Mouse (Mus musculus): ENCODE results near the gene Fgd6. TPM values are rescaled to one million over a fixed set of nuclear protein-coding genes. Genes with fewer than 3 reads are reported as not detected.

The Fgd6 gene
- polyA plus RNA-seq, 1 experiment from 2014 or later = 2.3 TPM

DNA sequence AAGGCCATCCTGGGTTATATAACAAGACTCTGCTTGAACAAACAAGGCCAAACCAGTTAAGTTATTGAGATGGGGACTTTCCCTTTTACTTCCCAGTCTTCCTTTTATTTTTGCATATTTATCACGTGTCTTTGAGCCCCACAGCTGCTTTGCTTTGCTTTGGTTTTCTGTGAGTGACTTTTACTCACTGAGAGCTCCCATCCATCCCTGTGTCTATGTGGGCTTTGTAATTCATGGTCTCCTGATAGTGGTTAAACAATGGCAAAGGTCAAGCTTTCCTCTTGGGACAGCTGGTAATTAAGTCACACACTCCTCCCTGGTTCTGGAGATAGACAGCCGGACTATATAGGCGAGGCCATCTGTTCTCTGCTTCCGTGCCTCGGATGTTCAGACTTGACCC is 57.7 kb downstream of the Fgd6 start:
- no peaks in the 10 kb centered on the region for H3K4me1 ChIP-seq (replicated peaks; ENCODE audit: insufficient read depth, low read length)
- DNase-seq (ENCODE audit: low spot score) (no peak), ATAC-seq (replicated peaks; ENCODE audit: low FRiP score, low read depth) (no peak)
- H3K9ac ChIP-seq (ENCODE audit: low read depth, low read length) = no peak overlapping the region
- no peak overlapping the region for H3K4me3 ChIP-seq (replicated peaks; ENCODE audit: low read depth, low read length)
- WGBS = 51% methylated on average over 5 of the region's 5 CpGs
- no peaks in the 10 kb centered on the region for H3K9me3 ChIP-seq (replicated peaks; ENCODE audit: low read length)
- H3K27me3 ChIP-seq (ENCODE audit: insufficient read depth, low read length) = no peaks in the 10 kb centered on the region
- H3K4me2 ChIP-seq (ENCODE audit: low read length) = no peak overlapping the region
- peaks cover 9% of the 10 kb centered on the region; the same call in 1 of the 2 replicates for H3K36me3 ChIP-seq (ENCODE audit: insufficient read depth, low read length)
- no peak for TF ChIP-seq CTCF (IDR thresholded peaks at IDR 0.05; ENCODE audit: low read depth)
- no peak overlapping the region for H3K27ac ChIP-seq

DNA sequence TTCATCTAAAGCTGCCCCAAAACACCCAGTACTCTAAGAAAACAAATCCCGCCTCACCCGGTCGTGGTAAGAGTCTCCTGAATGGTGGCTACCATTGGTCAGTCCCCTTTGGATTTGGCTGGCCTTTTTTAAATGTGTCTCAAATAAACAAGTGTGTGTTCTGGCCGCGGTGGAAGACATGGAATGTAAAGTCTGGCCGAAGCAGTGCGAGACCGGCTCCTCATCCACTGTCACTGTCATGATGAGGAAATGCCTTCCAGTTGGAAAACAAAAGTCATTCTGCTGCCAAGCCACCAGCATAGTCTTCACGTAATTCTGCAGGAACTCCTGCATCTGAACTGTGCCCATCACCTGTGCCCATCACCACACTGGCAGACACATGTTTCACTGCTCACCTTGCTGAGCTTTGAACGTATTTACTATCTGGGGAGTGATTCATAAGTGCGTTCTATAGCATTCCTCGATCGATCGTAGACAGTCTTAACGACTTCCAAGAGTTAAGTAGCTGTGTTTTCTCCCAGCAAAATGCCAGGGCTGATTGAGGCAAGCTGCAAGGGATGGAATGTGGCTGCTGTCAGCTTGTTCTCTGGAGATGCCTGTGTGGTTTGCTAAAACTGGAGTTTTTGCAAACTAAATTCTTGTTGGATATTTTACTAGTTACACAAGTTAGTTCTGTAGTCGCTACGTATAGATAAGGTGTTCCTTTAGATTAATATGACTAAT is 60.1 kb downstream of the Fgd6 start:
- no peaks in the 10 kb centered on the region for H3K27me3 ChIP-seq (ENCODE audit: insufficient read depth, low read length)
- no peak for TF ChIP-seq CTCF (IDR thresholded peaks at IDR 0.05; ENCODE audit: low read depth)
- H3K4me1 ChIP-seq (replicated peaks; ENCODE audit: insufficient read depth, low read length) = no peaks in the 10 kb centered on the region
- no peaks in the 10 kb centered on the region for H3K9me3 ChIP-seq (replicated peaks; ENCODE audit: low read length)
- H3K4me2 ChIP-seq (ENCODE audit: low read length) = no peak overlapping the region
- DNase-seq (ENCODE audit: low spot score) (peak; percentile 47), ATAC-seq (replicated peaks; ENCODE audit: low FRiP score, low read depth) (no peak)
- peaks cover 9% of the 10 kb centered on the region; the same call in 1 of the 2 replicates for H3K36me3 ChIP-seq (ENCODE audit: insufficient read depth, low read length)
- no peak overlapping the region for H3K9ac ChIP-seq (ENCODE audit: low read depth, low read length)
- no peak overlapping the region for H3K4me3 ChIP-seq (replicated peaks; ENCODE audit: low read depth, low read length)
- H3K27ac ChIP-seq = no peak overlapping the region
- 68% methylated on average over 17 of the region's 17 CpGs for WGBS

DNA sequence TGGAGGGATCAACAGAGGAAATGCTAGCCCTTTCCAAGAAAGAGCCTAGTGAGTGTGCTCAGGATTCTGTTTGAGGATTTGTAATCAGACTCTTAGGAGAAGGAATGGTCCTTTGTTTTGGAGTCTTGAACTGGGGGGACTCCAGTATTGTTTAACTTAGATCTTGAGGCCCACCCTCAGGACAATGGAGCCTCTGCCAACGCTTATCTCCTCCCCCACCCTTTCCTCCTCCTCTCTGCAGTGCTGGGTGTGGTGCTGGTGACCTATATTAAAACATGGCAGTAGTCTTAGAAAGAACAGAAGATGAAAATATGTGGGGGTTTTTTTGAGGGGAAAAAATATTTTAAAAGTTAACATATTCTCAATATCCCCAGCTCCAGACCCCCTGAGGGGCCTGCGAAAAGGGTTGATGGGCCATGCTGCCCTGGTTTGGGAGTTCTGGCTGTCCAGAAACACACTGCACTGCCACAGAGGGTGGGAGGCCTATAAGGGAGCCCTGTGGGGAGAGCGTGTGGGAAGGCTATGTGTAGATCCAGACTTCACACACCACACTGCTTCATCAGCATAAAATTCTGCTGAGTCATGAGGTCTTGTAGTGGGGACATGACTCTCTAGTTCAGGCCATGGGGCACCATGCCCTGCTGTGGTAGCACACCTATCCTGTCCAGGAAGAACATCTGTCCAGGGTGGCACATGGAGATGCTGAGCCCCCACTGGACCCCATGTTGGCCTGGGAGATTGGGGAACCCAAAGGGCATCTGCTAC is 61.5 kb downstream of the Fgd6 start:
- Histone ChIP-seq H3K36me3 (ENCODE audit: insufficient read depth, low read length) (0 out of 2 replicates have a peak, but pooled peaks cover 2% of the 10 kb centered on the region), H3K9ac (ENCODE audit: low read depth, low read length) (no peak overlapping the region), H3K4me1 (replicated peaks; ENCODE audit: insufficient read depth, low read length) (no peaks in the 10 kb centered on the region), H3K27ac (no peak overlapping the region), H3K27me3 (ENCODE audit: insufficient read depth, low read length) (no peaks in the 10 kb centered on the region), H3K4me2 (ENCODE audit: low read length) (no peak overlapping the region), H3K9me3 (replicated peaks; ENCODE audit: low read length) (no peaks in the 10 kb centered on the region), H3K4me3 (replicated peaks; ENCODE audit: low read depth, low read length) (no peak overlapping the region)
- DNase-seq (ENCODE audit: low spot score) (no peak), ATAC-seq (replicated peaks; ENCODE audit: low FRiP score, low read depth) (no peak)
- WGBS = 82% methylated on average over 3 of the region's 3 CpGs
- TF ChIP-seq CTCF (IDR thresholded peaks at IDR 0.05; ENCODE audit: low read depth) = no peak

DNA sequence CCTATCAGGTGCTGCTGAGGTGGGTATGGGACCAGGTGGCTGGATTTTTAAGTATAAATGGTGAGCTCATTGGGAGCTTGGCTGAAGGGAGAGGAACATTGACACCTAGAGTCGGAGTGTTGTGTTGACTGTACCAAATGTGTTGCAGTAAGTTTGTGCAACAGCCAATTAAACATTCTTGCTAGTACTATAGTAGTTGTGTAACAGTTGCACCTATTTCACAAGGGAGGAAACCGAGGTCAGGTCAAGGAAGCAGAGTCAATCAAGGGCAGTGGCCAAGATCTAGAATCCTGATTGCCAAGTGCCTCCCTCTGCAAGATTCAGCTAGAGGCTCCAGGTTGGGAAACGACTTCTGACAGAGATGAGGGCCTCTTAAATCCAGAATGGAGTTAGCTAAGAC is 62.3 kb downstream of the Fgd6 start:
- Histone ChIP-seq H3K9me3 (replicated peaks; ENCODE audit: low read length) (no peaks in the 10 kb centered on the region), H3K27ac (no peak overlapping the region), H3K4me3 (replicated peaks; ENCODE audit: low read depth, low read length) (no peak overlapping the region), H3K27me3 (ENCODE audit: insufficient read depth, low read length) (no peaks in the 10 kb centered on the region), H3K4me2 (ENCODE audit: low read length) (no peak overlapping the region), H3K9ac (ENCODE audit: low read depth, low read length) (no peak overlapping the region), H3K36me3 (ENCODE audit: insufficient read depth, low read length) (0 out of 2 replicates have a peak, but pooled peaks cover 2% of the 10 kb centered on the region), H3K4me1 (replicated peaks; ENCODE audit: insufficient read depth, low read length) (no peaks in the 10 kb centered on the region)
- ATAC-seq (replicated peaks; ENCODE audit: low FRiP score, low read depth) (no peak), DNase-seq (ENCODE audit: low spot score) (no peak)
- TF ChIP-seq CTCF (IDR thresholded peaks at IDR 0.05; ENCODE audit: low read depth) = no peak
- WGBS = 76% methylated on average over 3 of the region's 3 CpGs

DNA sequence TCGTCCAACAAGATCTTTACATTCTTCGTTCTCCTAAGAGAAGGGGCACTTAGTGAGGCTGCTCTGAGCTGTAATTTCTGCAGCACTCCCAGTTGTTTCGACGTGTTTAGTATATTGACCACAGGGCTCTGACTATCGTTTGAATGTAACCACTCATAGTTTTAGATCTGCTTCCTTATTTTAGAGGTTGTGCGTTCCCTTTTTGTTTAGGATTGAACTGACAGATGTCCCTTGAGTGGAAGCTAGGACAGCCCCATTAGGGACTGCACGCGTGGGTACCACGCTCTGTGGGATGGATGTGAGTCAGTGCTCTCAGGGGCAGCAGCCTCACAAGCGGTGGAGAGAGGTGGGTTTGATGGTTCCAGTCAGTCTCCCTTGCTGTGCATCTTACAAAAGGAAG is 69.7 kb downstream of the Fgd6 start:
- Histone ChIP-seq H3K9me3 (replicated peaks; ENCODE audit: low read length) (no peaks in the 10 kb centered on the region), H3K36me3 (ENCODE audit: insufficient read depth, low read length) (0 out of 2 replicates have a peak, but pooled peaks cover 5% of the 10 kb centered on the region), H3K4me2 (ENCODE audit: low read length) (no peak overlapping the region), H3K27ac (no peak overlapping the region), H3K4me1 (replicated peaks; ENCODE audit: insufficient read depth, low read length) (no peaks in the 10 kb centered on the region), H3K4me3 (replicated peaks; ENCODE audit: low read depth, low read length) (no peak overlapping the region), H3K27me3 (ENCODE audit: insufficient read depth, low read length) (no peaks in the 10 kb centered on the region), H3K9ac (ENCODE audit: low read depth, low read length) (no peak overlapping the region)
- DNase-seq (ENCODE audit: low spot score) (no peak), ATAC-seq (replicated peaks; ENCODE audit: low FRiP score, low read depth) (no peak)
- 91% methylated on average over 10 of the region's 10 CpGs for WGBS
- no peak for TF ChIP-seq CTCF (IDR thresholded peaks at IDR 0.05; ENCODE audit: low read depth)

DNA sequence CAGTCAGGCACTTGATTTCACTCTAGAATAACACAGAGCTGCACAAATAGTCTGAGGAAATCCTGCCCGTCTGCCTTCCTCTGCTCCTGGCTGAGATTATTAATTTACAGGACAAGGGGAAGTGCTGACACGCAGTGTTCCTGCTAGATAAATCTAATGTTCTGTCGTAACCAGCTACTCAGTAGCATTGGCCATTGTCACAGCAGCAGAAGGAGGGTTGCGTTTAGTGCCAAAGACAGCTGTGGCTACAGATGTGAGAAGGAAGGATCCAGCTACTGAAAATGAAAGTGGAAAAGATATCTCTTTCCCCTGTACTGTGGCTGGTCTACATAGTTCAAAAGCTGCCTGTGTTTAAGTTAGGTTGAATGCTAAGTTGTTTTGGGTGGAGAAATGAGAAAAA is 71.4 kb downstream of the Fgd6 start:
- DNase-seq (ENCODE audit: low spot score) = peak; percentile 77
- no peak overlapping the region for H3K27ac ChIP-seq
- H3K36me3 ChIP-seq (ENCODE audit: insufficient read depth, low read length) = 0 out of 2 replicates have a peak, but pooled peaks cover 5% of the 10 kb centered on the region
- WGBS = 23% methylated on average over 4 of the region's 4 CpGs
- H3K9me3 ChIP-seq (replicated peaks; ENCODE audit: low read length) = no peaks in the 10 kb centered on the region
- H3K4me3 ChIP-seq (replicated peaks; ENCODE audit: low read depth, low read length) = no peak overlapping the region
- no peak for TF ChIP-seq CTCF (IDR thresholded peaks at IDR 0.05; ENCODE audit: low read depth)
- no peaks in the 10 kb centered on the region for H3K4me1 ChIP-seq (replicated peaks; ENCODE audit: insufficient read depth, low read length)
- no peak overlapping the region for H3K4me2 ChIP-seq (ENCODE audit: low read length)
- 0 out of 2 replicates have a peak, but pooled peaks have one; percentile 40 for ATAC-seq (replicated peaks; ENCODE audit: low FRiP score, low read depth)
- no peak overlapping the region for H3K9ac ChIP-seq (ENCODE audit: low read depth, low read length)
- H3K27me3 ChIP-seq (ENCODE audit: insufficient read depth, low read length) = no peaks in the 10 kb centered on the region

Measured in kidney, postnatal 0 days (tissue).